Mouse (Mus musculus): ENCODE measurements around the gene Gpc6. TPM values are rescaled to one million over a fixed set of nuclear protein-coding genes. Genes with fewer than 3 reads are reported as not detected.

Gpc6 gene
- polyA plus RNA-seq, 1 experiment = 0.40 TPM

DNA sequence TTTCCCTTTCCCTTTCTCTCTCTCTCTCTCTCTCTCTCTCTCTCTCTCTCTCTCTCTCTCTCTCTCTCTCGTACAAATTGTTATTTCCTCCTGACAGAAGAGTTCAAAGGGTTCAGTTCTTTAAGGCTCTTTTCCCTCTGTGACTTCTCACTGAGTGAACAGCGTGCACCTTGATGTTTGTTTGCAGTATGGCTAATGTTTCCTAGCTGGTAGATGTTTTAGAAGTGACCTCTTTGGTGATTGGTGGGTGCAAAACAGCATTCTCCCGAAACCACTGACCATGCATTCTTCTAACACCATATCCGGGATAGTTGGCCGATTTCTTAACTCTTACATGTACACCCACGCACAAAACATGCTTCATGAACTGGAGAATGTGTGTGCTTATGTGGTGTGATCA lies 20.9 kb downstream of the Gpc6 start:
- WGBS = 33% methylated on average over 6 of the region's 6 CpGs
- DNase-seq (ENCODE audit: low read depth, low spot score) = no peak

DNA sequence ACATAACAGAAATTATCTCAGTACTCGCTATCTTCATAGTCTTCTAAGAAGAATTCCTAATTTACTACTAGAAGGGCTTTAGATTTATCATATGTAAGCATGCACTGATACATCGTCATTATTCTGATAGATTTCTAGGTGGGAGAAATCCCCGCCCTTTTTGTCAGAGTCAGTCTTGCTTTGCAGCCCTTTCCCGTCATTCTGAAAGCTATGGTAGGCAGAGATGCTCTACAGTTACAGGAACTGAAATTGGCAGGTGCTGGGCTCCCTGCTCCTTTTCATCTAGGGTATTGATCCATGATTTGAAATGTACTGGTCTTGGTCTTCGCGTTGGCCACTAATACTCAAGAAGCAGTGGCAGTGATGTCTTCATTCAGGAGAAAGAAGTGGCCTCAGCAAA lies 22.3 kb downstream of the Gpc6 start:
- no peak for DNase-seq (ENCODE audit: low read depth, low spot score)
- 90% methylated on average over 6 of the region's 6 CpGs for WGBS

DNA sequence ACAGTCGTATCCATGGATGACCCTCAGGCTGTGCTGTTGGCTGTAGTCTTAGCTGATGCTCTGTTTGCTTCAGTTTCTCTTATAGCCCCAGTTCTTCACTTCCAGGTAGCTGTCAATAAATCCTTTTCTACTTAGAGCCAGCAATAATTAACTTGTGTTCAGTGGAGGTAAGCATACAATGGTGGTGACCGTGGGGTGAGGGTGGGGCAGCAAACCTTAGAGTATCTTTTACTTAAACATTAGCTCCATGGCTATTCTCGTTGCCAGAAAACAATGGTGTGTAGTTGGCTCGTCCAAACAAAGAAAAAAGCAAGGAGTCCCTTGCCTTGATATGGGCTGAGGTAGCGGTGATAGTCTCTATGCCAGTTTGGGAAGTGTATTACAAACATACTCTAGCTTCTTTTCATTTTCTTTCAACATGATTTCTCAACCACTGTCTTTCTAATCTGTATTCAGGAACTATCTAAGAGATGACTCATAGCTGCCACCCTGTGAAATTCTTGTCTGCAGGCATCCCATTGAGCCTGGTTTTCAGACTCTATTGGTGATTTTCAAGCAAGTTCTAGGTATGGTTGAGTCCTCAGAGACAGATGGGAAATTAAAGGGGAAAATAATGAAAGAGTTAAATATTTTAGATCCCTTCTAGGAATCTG lies 22.9 kb downstream of the Gpc6 start:
- DNase-seq (ENCODE audit: low read depth, low spot score) = no peak
- WGBS = 33% methylated on average over 5 of the region's 5 CpGs

DNA sequence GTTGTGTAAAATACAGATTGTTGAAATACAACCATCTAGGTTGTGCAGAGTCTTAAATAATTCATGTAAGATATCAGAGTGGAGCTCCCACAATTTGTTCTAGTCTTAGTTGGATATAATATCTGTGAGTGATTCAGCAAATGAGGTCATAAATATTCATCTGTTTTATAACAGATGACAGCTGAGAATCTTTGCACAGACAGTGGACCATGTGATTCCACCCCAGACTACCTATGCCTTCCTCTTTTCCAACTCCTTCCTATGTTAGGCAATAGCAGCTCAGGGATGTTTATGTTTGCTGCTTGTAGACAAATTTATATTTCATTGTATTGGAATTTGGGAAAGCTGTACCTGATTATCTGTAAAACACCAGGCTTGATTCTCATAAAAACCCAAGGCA lies 32.0 kb downstream of the Gpc6 start:
- DNase-seq (ENCODE audit: low read depth, low spot score) = no peak

DNA sequence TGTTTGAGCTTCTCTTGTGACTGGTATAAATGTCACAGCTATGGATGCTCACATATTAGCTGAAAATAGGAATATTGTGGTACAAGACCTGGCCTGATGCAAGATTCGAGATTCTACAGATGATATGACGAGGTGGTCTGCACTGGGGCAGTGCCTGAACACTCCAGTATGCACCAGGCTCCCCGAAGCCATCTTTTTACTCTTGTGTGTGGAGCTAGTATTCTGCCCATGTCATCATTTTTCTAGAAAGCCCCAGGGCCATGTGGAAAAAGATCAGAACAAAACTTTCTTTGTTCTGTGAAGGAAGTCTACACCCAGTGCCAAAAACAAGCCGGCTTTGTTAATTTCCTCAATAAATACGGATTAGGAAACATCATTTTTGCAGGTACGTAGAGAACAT lies 39.7 kb downstream of the Gpc6 start:
- WGBS = 62% methylated on average over 6 of the region's 6 CpGs

DNA sequence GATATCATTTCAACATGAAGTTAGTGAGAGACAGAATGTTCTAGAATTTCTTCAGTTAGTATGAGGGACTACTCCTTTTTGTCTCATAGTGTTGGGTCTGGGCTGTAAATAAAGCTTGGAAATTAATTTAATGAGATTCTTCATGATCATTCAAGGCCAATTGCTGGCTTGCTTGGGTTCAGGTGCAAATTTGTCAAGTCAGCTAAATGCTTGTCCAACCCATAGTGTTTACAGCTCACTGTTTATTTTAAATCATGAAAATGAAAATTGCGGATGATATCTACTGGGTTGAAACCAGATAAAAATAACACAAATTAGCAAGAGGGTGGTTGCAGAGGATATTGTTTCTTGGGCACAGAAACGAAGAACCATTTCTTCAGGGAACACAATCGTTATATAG lies 49.6 kb downstream of the Gpc6 start:
- WGBS = 88% methylated on average over 3 of the region's 3 CpGs
- no peak for DNase-seq (ENCODE audit: low read depth, low spot score)

More for the DNA sequence above, 39.7 kb downstream of the Gpc6 start:
- no peak for DNase-seq (ENCODE audit: low read depth, low spot score)

DNA sequence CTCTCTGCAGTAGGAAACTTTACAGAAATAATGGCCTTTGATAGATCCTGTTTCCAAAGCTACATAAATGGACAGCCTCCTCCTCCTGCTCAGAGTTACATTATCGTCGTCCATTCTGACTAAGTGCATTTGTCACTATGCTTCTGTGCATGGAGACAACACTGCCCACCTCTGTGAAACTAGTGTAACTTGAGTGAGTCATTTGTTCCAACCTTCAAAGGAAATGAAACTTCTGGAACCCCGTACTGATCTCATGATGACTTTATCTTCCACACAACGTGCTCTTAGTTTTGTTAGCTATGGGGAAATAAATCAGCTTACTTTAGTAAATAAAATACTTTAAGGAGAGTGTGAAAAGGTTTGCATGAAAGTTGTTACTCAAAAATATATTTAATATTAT lies 50.1 kb downstream of the Gpc6 start:
- DNase-seq (ENCODE audit: low read depth, low spot score) = no peak
- WGBS = 68% methylated on average over 4 of the region's 4 CpGs

DNA sequence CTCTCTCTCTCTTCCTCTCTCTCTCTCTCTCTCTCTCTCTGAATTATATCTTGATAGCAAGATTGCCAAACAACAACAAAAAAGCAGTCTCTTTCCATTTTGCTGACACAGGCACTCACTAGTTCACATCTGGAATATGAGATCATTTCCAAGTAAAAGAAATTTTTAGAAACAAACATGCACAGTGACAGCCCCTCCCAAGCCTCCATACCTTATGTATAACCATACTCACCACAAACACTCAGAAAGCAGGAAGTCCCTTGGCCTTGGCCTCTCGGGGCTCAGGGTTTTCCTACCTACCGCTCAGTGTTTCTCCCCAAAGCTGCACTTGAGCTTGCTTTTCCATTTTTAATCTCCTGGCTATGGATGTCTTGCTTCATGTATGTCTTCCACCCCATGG lies 52.1 kb downstream of the Gpc6 start:
- no peak for DNase-seq (ENCODE audit: low read depth, low spot score)
- WGBS = 76% methylated on average over 2 of the region's 2 CpGs

DNA sequence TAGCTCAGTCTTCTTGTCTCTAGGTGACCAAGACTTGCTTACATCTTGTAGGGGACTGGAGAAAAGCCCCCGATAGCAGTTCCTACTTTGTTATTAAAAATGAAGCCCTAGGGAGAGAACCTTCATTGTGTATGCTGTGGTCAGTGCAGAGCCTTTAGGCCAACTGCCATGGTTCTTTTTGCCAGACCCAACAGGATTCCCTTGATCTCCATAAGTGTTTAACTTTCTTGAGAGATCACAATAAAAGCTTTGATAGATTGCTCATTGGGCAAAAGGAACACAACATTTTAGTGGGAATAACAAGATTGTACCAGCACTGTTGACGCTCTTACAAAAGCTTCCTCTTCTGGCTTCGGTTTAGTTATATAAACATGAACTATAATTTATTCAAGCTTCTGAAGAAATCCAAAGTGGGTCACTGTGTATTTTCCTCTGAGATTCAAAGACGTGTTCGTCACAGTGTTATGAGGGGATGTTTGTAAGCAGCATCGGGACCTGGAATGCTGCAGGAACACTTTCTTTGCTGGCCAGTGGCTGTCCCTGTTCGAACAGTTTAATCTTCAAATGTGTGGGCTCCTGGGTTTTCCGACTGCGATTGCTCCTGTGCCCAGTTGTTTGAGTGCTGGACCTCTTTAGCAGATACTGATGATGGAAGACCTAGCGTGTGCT lies 54.7 kb downstream of the Gpc6 start:
- DNase-seq (ENCODE audit: low read depth, low spot score) = no peak
- 80% methylated on average over 10 of the region's 10 CpGs for WGBS

DNA sequence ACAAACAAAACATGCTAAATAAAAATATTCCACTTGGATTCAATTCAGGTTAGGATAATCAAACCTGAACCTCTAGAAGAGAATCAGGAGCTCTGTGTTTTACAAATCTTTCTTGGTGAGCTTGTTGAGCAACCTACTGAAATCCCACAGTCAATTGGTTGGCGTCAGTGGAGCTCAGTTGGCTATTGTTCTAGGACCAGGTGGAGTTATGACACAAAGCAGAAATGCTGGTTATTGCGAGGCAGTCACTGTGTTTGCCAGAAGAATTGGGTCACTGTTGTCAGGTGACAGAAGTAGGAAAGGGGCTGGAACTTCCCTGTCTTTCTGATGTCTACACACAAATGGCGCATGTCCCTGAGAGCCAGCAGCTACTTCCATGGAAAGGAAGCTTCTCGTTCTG lies 56.6 kb downstream of the Gpc6 start:
- WGBS = 66% methylated on average over 4 of the region's 4 CpGs
- no peak for DNase-seq (ENCODE audit: low read depth, low spot score)

DNA sequence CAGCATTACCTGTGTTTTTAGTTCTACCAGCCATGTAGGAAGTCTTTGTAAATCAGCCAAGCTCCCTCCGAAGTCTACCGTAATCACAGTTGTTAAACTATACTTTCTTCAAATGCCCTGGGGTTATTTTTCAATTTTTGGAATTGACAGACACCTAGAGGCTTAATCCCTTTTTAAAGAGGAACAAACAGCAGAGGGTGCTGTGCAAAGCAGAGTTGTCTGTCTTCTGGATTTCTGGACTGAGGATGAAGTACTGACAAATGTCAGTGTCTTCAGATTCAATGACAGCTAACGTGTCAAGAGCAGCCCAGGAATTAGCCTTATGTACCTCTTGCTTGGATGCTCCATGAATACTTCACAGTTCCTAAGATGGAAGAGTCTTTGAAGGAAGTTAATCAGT lies 62.2 kb downstream of the Gpc6 start:
- WGBS = 88% methylated on average over 3 of the region's 3 CpGs
- no peak for DNase-seq (ENCODE audit: low read depth, low spot score)

DNA sequence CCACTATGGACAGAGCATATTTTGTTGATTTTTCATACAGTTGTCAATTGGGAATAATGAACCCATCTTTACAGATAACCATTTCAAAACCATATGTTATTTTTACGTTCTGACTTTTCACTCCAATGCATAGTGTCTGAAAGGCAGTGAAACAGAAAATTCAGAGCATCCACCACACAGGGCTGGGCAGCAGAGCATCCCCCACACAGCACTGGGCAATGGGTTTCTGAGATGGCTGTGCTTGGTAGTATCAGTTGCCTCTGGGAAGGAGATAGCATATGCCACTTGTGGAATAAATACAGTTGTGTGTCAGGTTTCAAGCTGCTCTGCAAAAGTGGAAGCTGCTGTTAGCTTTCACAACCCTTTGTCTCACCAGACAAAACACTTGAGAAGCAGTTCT lies 75.3 kb downstream of the Gpc6 start:
- WGBS = 82% methylated on average over 1 of the region's 1 CpGs
- DNase-seq (ENCODE audit: low read depth, low spot score) = no peak

DNA sequence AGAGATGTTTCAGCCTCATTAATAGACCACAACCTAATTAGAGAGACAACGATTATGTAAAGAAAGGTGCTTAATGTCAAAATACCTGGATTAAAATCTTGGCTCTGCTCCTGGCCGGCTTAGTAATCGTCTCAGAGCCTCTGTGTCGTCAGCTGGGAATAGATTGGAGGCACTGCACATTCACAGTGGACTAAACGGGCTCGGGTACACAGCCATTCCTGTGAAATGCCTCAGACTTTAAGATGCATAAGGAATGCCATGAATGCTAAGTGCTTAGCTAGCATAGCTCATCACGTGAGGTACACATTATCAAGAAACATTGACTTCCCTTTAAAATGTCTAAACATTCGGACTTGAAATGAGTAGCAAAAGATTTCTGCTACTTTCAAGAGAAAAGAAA lies 77.2 kb downstream of the Gpc6 start:
- 75% methylated on average over 8 of the region's 8 CpGs for WGBS
- no peak for DNase-seq (ENCODE audit: low read depth, low spot score)

DNA sequence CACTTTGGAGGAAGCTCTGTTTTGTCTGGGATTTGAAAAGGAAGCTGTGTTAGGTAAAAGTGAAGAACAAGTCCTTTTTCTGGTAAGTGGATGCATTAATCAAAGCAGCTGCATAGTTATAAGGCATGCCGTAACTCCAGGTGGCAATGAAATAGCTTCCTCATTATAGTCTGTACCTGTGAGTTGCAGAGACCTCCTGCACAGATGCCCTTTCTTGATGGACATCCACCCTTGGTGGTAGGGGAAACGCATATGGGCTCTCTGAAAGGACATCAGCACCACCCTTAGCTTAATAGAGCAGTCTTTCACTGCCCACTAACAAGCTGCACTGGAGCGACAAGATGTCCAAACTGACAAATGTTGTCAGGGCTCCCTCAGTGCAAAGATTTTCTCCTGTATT lies 83.7 kb downstream of the Gpc6 start:
- 82% methylated on average over 3 of the region's 3 CpGs for WGBS

DNA sequence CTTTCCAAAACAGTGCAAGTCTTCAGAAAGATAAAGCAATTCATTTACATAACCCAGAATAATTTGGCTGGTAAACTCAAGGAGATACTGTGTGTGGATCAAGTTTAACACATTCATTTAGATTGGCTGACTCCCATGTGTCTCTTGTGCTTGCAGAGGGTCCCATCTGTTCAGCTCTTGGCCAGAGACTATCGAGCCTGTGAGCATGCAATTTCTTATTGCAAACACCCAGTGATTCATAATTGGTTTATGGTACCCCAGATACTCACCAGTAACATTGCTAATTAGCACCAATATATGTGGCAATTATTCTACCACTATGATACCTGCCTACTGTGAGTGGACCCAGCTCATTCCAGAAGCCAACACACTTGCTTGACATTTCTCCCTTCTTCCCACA lies 87.9 kb downstream of the Gpc6 start:
- WGBS = 45% methylated on average over 1 of the region's 1 CpGs

More for the DNA sequence above, 83.7 kb downstream of the Gpc6 start:
- no peak for DNase-seq (ENCODE audit: low read depth, low spot score)

DNA sequence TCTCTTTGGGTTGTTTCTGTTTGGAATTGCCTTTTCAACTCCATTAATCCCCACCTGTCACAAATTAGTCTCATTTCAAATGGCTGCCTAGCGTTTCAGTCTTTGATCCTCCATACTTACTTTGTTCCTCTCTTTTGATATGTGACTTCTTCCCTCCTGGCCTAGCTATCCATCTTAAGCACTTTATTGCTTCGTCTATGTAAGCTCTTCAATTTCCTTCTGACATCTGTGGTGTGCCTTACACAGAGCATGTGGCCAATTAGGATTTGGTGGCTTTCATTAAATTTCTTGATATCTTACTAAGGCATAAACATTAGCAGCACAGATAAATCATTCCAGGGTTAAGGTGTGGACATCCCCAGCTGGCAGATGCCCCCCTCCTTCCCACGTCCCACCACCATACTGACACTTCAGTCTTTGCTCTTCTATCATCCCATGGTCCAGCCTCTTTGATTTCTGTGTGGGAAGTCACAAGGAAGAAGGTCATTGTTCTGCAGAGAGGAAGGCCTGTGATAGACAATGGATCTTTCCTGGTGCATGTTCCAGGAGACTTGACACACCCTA lies 88.5 kb downstream of the Gpc6 start:
- WGBS = 72% methylated on average over 3 of the region's 3 CpGs
- DNase-seq (ENCODE audit: low read depth, low spot score) = no peak

More for the DNA sequence above, 87.9 kb downstream of the Gpc6 start:
- DNase-seq (ENCODE audit: low read depth, low spot score) = no peak

DNA sequence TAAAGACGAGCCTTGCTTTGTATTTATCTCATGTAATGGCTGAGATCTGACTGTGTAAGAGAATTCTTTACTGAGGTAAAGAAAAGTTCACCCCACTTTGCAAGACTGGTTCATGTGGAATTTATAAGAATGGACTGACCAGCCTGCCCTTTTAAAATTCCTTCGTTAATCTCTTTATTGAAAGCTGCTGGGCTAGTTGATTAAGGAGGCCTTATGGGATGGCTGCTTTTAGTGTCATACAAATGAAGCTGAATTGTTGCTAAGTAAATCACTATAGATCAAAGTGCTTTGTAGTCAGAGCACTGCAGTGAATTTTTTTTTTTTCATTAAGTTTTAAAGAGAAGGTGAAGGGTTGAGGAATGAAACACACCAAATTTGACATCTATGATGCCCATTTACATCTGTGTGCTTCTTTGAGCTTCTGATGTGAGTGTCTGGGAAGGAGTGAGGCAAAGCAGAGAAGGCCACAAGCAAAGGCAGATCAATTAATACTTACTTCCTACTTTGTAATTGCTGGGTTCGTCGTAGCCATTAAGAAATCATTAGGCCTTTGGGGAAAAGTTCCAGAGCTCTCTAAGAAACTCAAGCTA lies 90.3 kb downstream of the Gpc6 start:
- DNase-seq (ENCODE audit: low read depth, low spot score) = no peak
- WGBS = 72% methylated on average over 4 of the region's 4 CpGs

DNA sequence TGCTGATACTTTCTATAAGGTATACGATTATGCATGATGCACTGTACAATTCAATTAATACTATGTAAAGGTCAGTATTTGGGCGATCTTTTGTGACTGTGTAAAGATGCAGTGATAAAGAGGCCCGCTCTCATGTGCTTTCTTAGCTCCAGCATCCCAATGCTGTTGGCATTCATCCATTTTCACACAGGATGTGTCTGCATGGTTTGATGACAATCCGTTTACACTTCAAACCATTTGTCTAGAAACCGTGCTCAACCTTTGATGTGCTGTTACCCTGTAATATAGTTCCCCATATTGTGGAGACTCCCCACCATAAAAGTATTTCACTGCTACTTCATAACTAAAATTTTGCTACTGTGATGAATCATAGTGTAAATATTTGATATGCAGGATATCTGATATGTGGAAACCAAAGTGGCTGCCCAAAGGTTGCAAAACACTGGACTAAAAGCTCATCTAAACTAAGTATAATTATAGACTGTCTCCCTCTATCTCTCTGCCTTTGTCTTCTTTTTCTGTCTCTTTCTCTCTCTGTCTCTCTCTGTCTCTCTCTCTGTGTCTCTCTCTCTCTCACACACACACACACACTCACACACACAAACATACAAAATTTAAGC lies 97.2 kb downstream of the Gpc6 start:
- DNase-seq (ENCODE audit: low read depth, low spot score) = no peak
- WGBS = 31% methylated on average over 5 of the region's 5 CpGs

DNA sequence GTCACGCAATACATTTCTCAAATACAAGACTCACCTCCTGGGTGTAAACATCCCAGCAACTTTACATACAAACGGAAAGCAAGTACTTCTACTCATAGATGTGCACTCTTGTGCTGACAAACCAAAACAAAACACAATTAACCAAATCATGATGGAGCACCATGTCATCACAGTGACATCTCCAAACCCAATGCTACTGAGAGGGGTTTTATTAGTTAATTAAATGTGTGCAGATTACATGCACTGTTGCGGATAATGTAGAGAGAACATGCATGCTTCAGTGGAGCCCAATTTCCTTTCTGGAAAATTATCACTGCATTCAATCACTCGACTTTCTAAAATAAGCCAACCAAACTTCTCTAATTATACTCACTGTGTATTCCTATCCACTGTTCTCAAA lies 109.0 kb downstream of the Gpc6 start:
- DNase-seq (ENCODE audit: low read depth, low spot score) = no peak
- WGBS = 92% methylated on average over 4 of the region's 4 CpGs

DNA sequence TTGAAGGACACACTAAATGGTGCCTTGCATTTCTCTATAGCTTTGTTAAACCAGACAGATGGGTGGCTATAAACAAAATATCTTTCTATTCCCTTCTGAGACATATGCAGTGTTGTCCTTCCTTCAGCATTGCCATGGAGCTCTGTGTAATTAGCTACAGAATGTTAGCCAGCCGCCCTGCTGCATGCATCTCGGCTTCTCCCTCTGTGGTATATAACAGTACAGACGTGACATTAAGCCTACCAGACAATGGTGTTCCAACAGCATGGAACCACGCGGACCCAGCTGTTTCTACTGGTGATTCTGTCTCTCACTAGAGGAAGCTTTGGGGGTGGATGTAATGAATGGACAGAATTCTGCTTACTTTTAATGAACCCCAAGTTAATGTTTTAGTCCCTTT lies 115.9 kb downstream of the Gpc6 start:
- WGBS = 82% methylated on average over 5 of the region's 5 CpGs
- DNase-seq (ENCODE audit: low read depth, low spot score) = no peak

DNA sequence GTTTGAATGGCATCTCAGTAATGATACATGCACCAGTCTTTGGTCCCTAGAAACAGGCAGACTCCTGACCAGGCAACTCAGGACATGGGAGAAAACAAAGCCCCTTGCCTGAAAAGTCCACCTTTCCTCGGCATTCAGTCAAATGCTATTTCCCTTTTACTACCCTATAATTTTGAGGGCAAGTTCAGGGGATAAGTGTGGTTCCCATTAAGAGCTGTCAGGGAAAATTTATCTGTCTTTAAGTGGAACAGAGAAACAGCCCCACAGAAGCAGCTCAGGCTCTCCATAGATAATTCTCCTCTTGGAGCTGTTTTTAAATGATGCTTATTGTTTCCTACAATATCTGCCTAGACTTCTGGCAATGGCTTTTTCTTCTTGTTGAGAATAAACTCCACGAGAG lies 123.8 kb downstream of the Gpc6 start:
- DNase-seq (ENCODE audit: low read depth, low spot score) = no peak
- 51% methylated on average over 2 of the region's 2 CpGs for WGBS
